8 mouse cellular contexts compared by ENCODE assay signal in the genomic region with DNA sequence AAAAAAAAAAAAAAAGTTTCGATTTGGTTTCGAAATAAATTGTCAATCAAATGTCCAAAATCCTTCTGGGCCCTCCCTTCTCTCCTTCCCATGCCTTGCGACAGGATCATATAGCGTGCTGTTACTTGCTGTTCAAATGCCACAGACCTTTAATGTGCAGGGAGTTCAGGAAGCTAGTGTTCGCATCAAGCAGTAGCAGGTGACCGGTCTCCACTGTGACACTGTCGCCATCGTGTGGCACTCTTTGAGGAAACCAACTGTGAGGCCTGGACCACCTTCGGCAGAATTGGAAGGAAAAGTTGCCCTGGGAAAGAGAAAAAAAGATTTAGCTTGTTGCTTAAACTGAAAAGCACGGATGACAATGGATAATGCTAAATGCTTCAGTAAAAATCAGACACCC.
A peak's percentile ranks its signal among the peaks of the same experiment; 100 is the strongest.
DNase-seq lines count a peak whose midpoint lies in the region; ATAC-seq and TF ChIP-seq lines count a peak whose summit lies in the region.

No protein-coding gene starts in this region.

- DNase-seq in heart, adult 2 months: no peak
- peak; percentile 16 for DNase-seq in ES-E14 (ENCODE audit: low read depth, low spot score)
- peak; percentile 29 for DNase-seq in kidney, postnatal 10 days
- peak; percentile 3 for DNase-seq in lung, postnatal 10 days
- DNase-seq in right cerebral cortex, postnatal 25 days: peak; percentile 36

- no peaks in the 10 kb centered on the region for H3K9me3 ChIP-seq in heart, embryonic 11.5 days (replicated peaks; ENCODE audit: control insufficient read depth, low read length)
- no peaks in the 10 kb centered on the region for H3K9me3 ChIP-seq in ES-E14 (ENCODE audit: control insufficient read depth, insufficient read depth, low read depth, low read length)
- H3K9me3 ChIP-seq in embryonic facial prominence, embryonic 15.5 days (replicated peaks): no peaks in the 10 kb centered on the region

- H3K9ac ChIP-seq in heart, adult 2 months (ENCODE audit: low read depth, low read length): no peak overlapping the region
- H3K9ac ChIP-seq in heart, embryonic 11.5 days (ENCODE audit: low read depth, low read length): no peak overlapping the region
- no peak overlapping the region for H3K9ac ChIP-seq in ES-E14 (ENCODE audit: insufficient read depth, low read depth, low read length, poor library complexity, severe bottlenecking)
- no peak overlapping the region for H3K9ac ChIP-seq in embryonic facial prominence, embryonic 15.5 days

- no peaks in the 10 kb centered on the region for H3K79me2 ChIP-seq in heart, adult 2 months (replicated peaks; ENCODE audit: control insufficient read depth, insufficient read depth, low read length)

- no peak for TF ChIP-seq EP300 in heart, adult 2 months (IDR thresholded peaks at IDR 0.05; ENCODE audit: insufficient read depth, low read depth, low read length)

- no peaks in the 10 kb centered on the region for H3K36me3 ChIP-seq in heart, adult 2 months (ENCODE audit: control insufficient read depth, insufficient read depth, low read length)
- no peaks in the 10 kb centered on the region for H3K36me3 ChIP-seq in heart, embryonic 11.5 days (ENCODE audit: control insufficient read depth, insufficient read depth, low read length)
- no peaks in the 10 kb centered on the region for H3K36me3 ChIP-seq in ES-E14 (ENCODE audit: control insufficient read depth, insufficient read depth, low read length, poor library complexity, severe bottlenecking)
- H3K36me3 ChIP-seq in embryonic facial prominence, embryonic 15.5 days: no peaks in the 10 kb centered on the region

- no peak overlapping the region for H3K27ac ChIP-seq in heart, adult 2 months
- no peak overlapping the region for H3K27ac ChIP-seq in heart, embryonic 11.5 days (ENCODE audit: low read depth, low read length)
- H3K27ac ChIP-seq in ES-E14 (ENCODE audit: insufficient read depth, low read depth, low read length, poor library complexity, severe bottlenecking): no peak overlapping the region
- H3K27ac ChIP-seq in embryonic facial prominence, embryonic 15.5 days (replicated peaks): no peak overlapping the region

- no peak for TF ChIP-seq POLR2A in heart, adult 2 months (IDR thresholded peaks at IDR 0.05; ENCODE audit: insufficient read depth, low read depth, low read length)

- H3K27me3 ChIP-seq in heart, adult 2 months (ENCODE audit: control insufficient read depth, insufficient read depth, low read length): no peaks in the 10 kb centered on the region
- no peaks in the 10 kb centered on the region for H3K27me3 ChIP-seq in heart, embryonic 11.5 days (ENCODE audit: control insufficient read depth, insufficient read depth, low read length)
- H3K27me3 ChIP-seq in embryonic facial prominence, embryonic 15.5 days: no peaks in the 10 kb centered on the region

- no peak for ATAC-seq in heart, embryonic 11.5 days (replicated peaks; ENCODE audit: insufficient number of reproducible peaks, low FRiP score, low TSS enrichment)
- ATAC-seq in embryonic facial prominence, embryonic 15.5 days (ENCODE audit: insufficient number of reproducible peaks, low FRiP score, low TSS enrichment, low read depth): no peak
- ATAC-seq in CD4-positive, CD25-positive, alpha-beta regulatory T cell, adult 4 months: no peak

- WGBS in heart, adult 2 months: 28% methylated on average over 10 of the region's 10 CpGs
- WGBS in heart, embryonic 11.5 days (ENCODE audit: insufficient replicate concordance): 33% methylated on average over 10 of the region's 10 CpGs
- WGBS in embryonic facial prominence, embryonic 15.5 days: 14% methylated on average over 10 of the region's 10 CpGs

- intact Hi-C loops in heart, adult 2 months (cut with DNase I): no loop called here

- TF ChIP-seq CTCF in heart, adult 2 months (IDR thresholded peaks at IDR 0.05): peak; percentile 41

- no peak overlapping the region for H3K4me2 ChIP-seq in heart, embryonic 11.5 days
- H3K4me2 ChIP-seq in embryonic facial prominence, embryonic 15.5 days (replicated peaks): 0 out of 2 replicates have a peak overlapping the region, but pooled peaks have one; percentile 10

- H3K4me3 ChIP-seq in heart, adult 2 months: no peak overlapping the region
- H3K4me3 ChIP-seq in heart, embryonic 11.5 days (ENCODE audit: low read depth, low read length): no peak overlapping the region
- H3K4me3 ChIP-seq in ES-E14 (ENCODE audit: insufficient read depth in 1 of 2, low read depth in 1 of 2, low read length in 2 of 2, poor library complexity in 1 of 2, severe bottlenecking in 1 of 2): no peak overlapping the region
- H3K4me3 ChIP-seq in embryonic facial prominence, embryonic 15.5 days (replicated peaks): no peak overlapping the region

- in situ Hi-C loops in ES-E14 (cut with MboI; ENCODE audit: low sequenced_read_pairs in 2 of 2, unreplicated experiment in 2 of 2): no loop called here

- no peaks in the 10 kb centered on the region for H3K4me1 ChIP-seq in heart, adult 2 months (ENCODE audit: control insufficient read depth, insufficient read depth, low read length)
- H3K4me1 ChIP-seq in heart, embryonic 11.5 days (ENCODE audit: control insufficient read depth, insufficient read depth, low read length): no peaks in the 10 kb centered on the region
- H3K4me1 ChIP-seq in ES-E14 (ENCODE audit: control insufficient read depth in 2 of 2, insufficient read depth in 2 of 2, low read length in 2 of 2, poor library complexity in 1 of 2): no peaks in the 10 kb centered on the region
- H3K4me1 ChIP-seq in embryonic facial prominence, embryonic 15.5 days: no peaks in the 10 kb centered on the region

TF ChIP-seq in ES-E14, 5 proteins besides CTCF, POLR2A, EP300 and RAD21:
- TF ChIP-seq MAFK (IDR thresholded peaks at IDR 0.05; ENCODE audit: insufficient read depth, low read depth, low read length): no peak
- no peak for TF ChIP-seq ZC3H11A (IDR thresholded peaks at IDR 0.05; ENCODE audit: borderline replicate concordance, low read depth, low read length)
- TF ChIP-seq HCFC1 (IDR thresholded peaks at IDR 0.05; ENCODE audit: borderline replicate concordance, insufficient read depth, low read length): no peak
- no peak for TF ChIP-seq CHD2 (IDR thresholded peaks at IDR 0.05; ENCODE audit: low read depth, low read length)
- no peak for TF ChIP-seq ZNF384 (IDR thresholded peaks at IDR 0.05; ENCODE audit: low read depth, low read length)
TF ChIP-seq in ES-E14: peak in this region for 0.

Comparison
In these comparisons a context has a peak if more than half of its experiments do, and no peak if none do; other contexts are left out.
1. DNase-seq: peak in ES-E14 (single experiment), kidney, postnatal 10 days (single experiment), lung, postnatal 10 days (single experiment) and right cerebral cortex, postnatal 25 days (single experiment); none in heart, adult 2 months (0 of 2).